Mouse (Mus musculus): ENCODE data around the gene 4930455H04Rik. TPM values are rescaled to one million over a fixed set of nuclear protein-coding genes. Genes with fewer than 3 reads are reported as not detected.

Gene 4930455H04Rik
- not detected in 2 replicates for polyA plus RNA-seq (2015; fragmentation: Nextera tagmentation; extraction: Ambion mirVana)

- ATAC-seq (ENCODE audit: low read depth): no peak
- peaks cover 8% of the 10 kb centered on the region for H3K4me1 ChIP-seq (replicated peaks)
- H3K27me3 ChIP-seq: no peaks in the 10 kb centered on the region
- 75% methylated on average over 4 of the region's 4 CpGs for WGBS
- peak within 1 kb of the TSS; percentile 70 for H3K9ac ChIP-seq
- H3K36me3 ChIP-seq: no peaks in the 10 kb centered on the region
- peak within 1 kb of the TSS; percentile 56 for H3K4me2 ChIP-seq
- H3K9me3 ChIP-seq: no peaks in the 10 kb centered on the region
- H3K4me3 ChIP-seq: peak within 1 kb of the TSS; percentile 40
- peak within 1 kb of the TSS; percentile 74 for H3K27ac ChIP-seq (replicated peaks)
These were observed at the start of gene 4930455H04Rik for GRCm38 (mm10) chr3:116967967-116968366. TSS of gene 4930455H04Rik (plus strand) at chr3:116968267.

GRCm38 (mm10) chr3:116921535-116921934, 46.5 kb upstream of the 4930455H04Rik start:
- H3K9me3 ChIP-seq: no peaks in the 10 kb centered on the region
- H3K4me2 ChIP-seq: no peak overlapping the region

GRCm38 (mm10) chr3:116923042-116923441, 45.0 kb upstream of the 4930455H04Rik start:
- H3K9ac ChIP-seq: no peak overlapping the region
- H3K4me2 ChIP-seq: no peak overlapping the region
- no peaks in the 10 kb centered on the region for H3K27me3 ChIP-seq
- H3K4me3 ChIP-seq: no peak overlapping the region
- no peaks in the 10 kb centered on the region for H3K9me3 ChIP-seq
- ATAC-seq (ENCODE audit: low read depth): no peak
- 74% methylated on average over 12 of the region's 12 CpGs for WGBS
- H3K4me1 ChIP-seq (replicated peaks): no peaks in the 10 kb centered on the region; the same call in 1 of the 2 replicates
- H3K36me3 ChIP-seq: no peaks in the 10 kb centered on the region
- H3K27ac ChIP-seq (replicated peaks): no peak overlapping the region

More at GRCm38 (mm10) chr3:116921535-116921934, 46.5 kb upstream of the 4930455H04Rik start:
- Histone ChIP-seq H3K27ac (replicated peaks) (no peak overlapping the region), H3K4me3 (no peak overlapping the region), H3K27me3 (no peaks in the 10 kb centered on the region), H3K36me3 (no peaks in the 10 kb centered on the region), H3K4me1 (replicated peaks) (no peaks in the 10 kb centered on the region; the same call in 1 of the 2 replicates), H3K9ac (no peak overlapping the region)
- ATAC-seq (ENCODE audit: low read depth): no peak
- 87% methylated on average over 3 of the region's 3 CpGs for WGBS

GRCm38 (mm10) chr3:116928994-116929393, 39.1 kb upstream of the 4930455H04Rik start:
- no peak overlapping the region for H3K4me3 ChIP-seq
- no peaks in the 10 kb centered on the region for H3K27me3 ChIP-seq
- ATAC-seq (ENCODE audit: low read depth): no peak
- no peak overlapping the region for H3K4me2 ChIP-seq
- no peaks in the 10 kb centered on the region for H3K36me3 ChIP-seq
- H3K9me3 ChIP-seq: no peaks in the 10 kb centered on the region
- no peaks in the 10 kb centered on the region for H3K4me1 ChIP-seq (replicated peaks)
- H3K9ac ChIP-seq: no peak overlapping the region
- no peak overlapping the region for H3K27ac ChIP-seq (replicated peaks)
- 86% methylated on average over 4 of the region's 4 CpGs for WGBS

GRCm38 (mm10) chr3:116933158-116933557, 34.9 kb upstream of the 4930455H04Rik start:
- Histone ChIP-seq H3K4me1 (replicated peaks) (no peaks in the 10 kb centered on the region), H3K9me3 (no peaks in the 10 kb centered on the region), H3K27me3 (no peaks in the 10 kb centered on the region), H3K9ac (no peak overlapping the region), H3K4me2 (no peak overlapping the region), H3K36me3 (no peaks in the 10 kb centered on the region), H3K4me3 (no peak overlapping the region), H3K27ac (replicated peaks) (no peak overlapping the region)
- WGBS: 96% methylated on average over 1 of the region's 1 CpGs
- ATAC-seq (ENCODE audit: low read depth): no peak

- 60% methylated on average over 4 of the region's 4 CpGs for WGBS
- Histone ChIP-seq H3K9ac (no peak overlapping the region), H3K36me3 (no peaks in the 10 kb centered on the region), H3K9me3 (no peaks in the 10 kb centered on the region), H3K4me2 (no peak overlapping the region), H3K4me1 (replicated peaks) (no peaks in the 10 kb centered on the region), H3K27me3 (no peaks in the 10 kb centered on the region), H3K27ac (replicated peaks) (no peak overlapping the region), H3K4me3 (no peak overlapping the region)
- ATAC-seq (ENCODE audit: low read depth): no peak
These were observed 31.0 kb upstream of the 4930455H04Rik start for GRCm38 (mm10) chr3:116936934-116937691.

GRCm38 (mm10) chr3:116940804-116941558, 27.1 kb upstream of the 4930455H04Rik start:
- WGBS: 88% methylated on average over 10 of the region's 10 CpGs
- H3K27me3 ChIP-seq: no peaks in the 10 kb centered on the region

GRCm38 (mm10) chr3:116941559-116942117, 26.4 kb upstream of the 4930455H04Rik start:
- WGBS: 93% methylated on average over 1 of the region's 1 CpGs
- ATAC-seq (ENCODE audit: low read depth): no peak

More at GRCm38 (mm10) chr3:116940804-116941558, 27.1 kb upstream of the 4930455H04Rik start:
- Histone ChIP-seq H3K9ac (no peak overlapping the region), H3K4me1 (replicated peaks) (no peaks in the 10 kb centered on the region), H3K4me3 (no peak overlapping the region), H3K4me2 (no peak overlapping the region), H3K36me3 (no peaks in the 10 kb centered on the region), H3K27ac (replicated peaks) (no peak overlapping the region), H3K9me3 (no peaks in the 10 kb centered on the region)
- ATAC-seq (ENCODE audit: low read depth): no peak

GRCm38 (mm10) chr3:116942751-116943150, 25.3 kb upstream of the 4930455H04Rik start:
- Histone ChIP-seq H3K4me1 (replicated peaks) (no peaks in the 10 kb centered on the region), H3K9ac (no peak overlapping the region), H3K36me3 (no peaks in the 10 kb centered on the region), H3K4me2 (no peak overlapping the region), H3K4me3 (no peak overlapping the region), H3K9me3 (no peaks in the 10 kb centered on the region), H3K27me3 (no peaks in the 10 kb centered on the region), H3K27ac (replicated peaks) (no peak overlapping the region)
- ATAC-seq (ENCODE audit: low read depth): no peak
- 55% methylated on average over 6 of the region's 6 CpGs for WGBS

More at GRCm38 (mm10) chr3:116941559-116942117, 26.4 kb upstream of the 4930455H04Rik start:
- H3K4me2 ChIP-seq: no peak overlapping the region
- no peak overlapping the region for H3K4me3 ChIP-seq
- no peaks in the 10 kb centered on the region for H3K36me3 ChIP-seq
- no peaks in the 10 kb centered on the region for H3K27me3 ChIP-seq
- no peak overlapping the region for H3K9ac ChIP-seq
- H3K9me3 ChIP-seq: no peaks in the 10 kb centered on the region
- no peak overlapping the region for H3K27ac ChIP-seq (replicated peaks)
- no peaks in the 10 kb centered on the region for H3K4me1 ChIP-seq (replicated peaks)

GRCm38 (mm10) chr3:116943422-116943821, 24.6 kb upstream of the 4930455H04Rik start:
- no peak for ATAC-seq (ENCODE audit: low read depth)
- Histone ChIP-seq H3K27ac (replicated peaks) (no peak overlapping the region), H3K9ac (no peak overlapping the region), H3K4me1 (replicated peaks) (no peaks in the 10 kb centered on the region), H3K4me2 (no peak overlapping the region), H3K27me3 (no peaks in the 10 kb centered on the region), H3K36me3 (no peaks in the 10 kb centered on the region), H3K4me3 (no peak overlapping the region), H3K9me3 (no peaks in the 10 kb centered on the region)
- 81% methylated on average over 4 of the region's 4 CpGs for WGBS

GRCm38 (mm10) chr3:116946476-116946875, 21.6 kb upstream of the 4930455H04Rik start:
- no peaks in the 10 kb centered on the region for H3K4me1 ChIP-seq (replicated peaks)
- no peak overlapping the region for H3K4me3 ChIP-seq
- 85% methylated on average over 4 of the region's 4 CpGs for WGBS
- H3K9me3 ChIP-seq: no peaks in the 10 kb centered on the region
- no peaks in the 10 kb centered on the region for H3K36me3 ChIP-seq
- no peak for ATAC-seq (ENCODE audit: low read depth)
- H3K4me2 ChIP-seq: no peak overlapping the region
- H3K27me3 ChIP-seq: no peaks in the 10 kb centered on the region
- H3K9ac ChIP-seq: no peak overlapping the region
- no peak overlapping the region for H3K27ac ChIP-seq (replicated peaks)

- Histone ChIP-seq H3K27me3 (no peaks in the 10 kb centered on the region), H3K4me1 (replicated peaks) (no peaks in the 10 kb centered on the region), H3K36me3 (no peaks in the 10 kb centered on the region), H3K27ac (replicated peaks) (no peak overlapping the region), H3K4me2 (no peak overlapping the region), H3K9ac (no peak overlapping the region), H3K4me3 (no peak overlapping the region), H3K9me3 (no peaks in the 10 kb centered on the region)
- ATAC-seq (ENCODE audit: low read depth): no peak
- WGBS: 91% methylated on average over 6 of the region's 6 CpGs
These were observed 17.4 kb upstream of the 4930455H04Rik start for GRCm38 (mm10) chr3:116950665-116951115.

Data from neural tube, embryonic 13.5 days (tissue).